In the genomic region with DNA sequence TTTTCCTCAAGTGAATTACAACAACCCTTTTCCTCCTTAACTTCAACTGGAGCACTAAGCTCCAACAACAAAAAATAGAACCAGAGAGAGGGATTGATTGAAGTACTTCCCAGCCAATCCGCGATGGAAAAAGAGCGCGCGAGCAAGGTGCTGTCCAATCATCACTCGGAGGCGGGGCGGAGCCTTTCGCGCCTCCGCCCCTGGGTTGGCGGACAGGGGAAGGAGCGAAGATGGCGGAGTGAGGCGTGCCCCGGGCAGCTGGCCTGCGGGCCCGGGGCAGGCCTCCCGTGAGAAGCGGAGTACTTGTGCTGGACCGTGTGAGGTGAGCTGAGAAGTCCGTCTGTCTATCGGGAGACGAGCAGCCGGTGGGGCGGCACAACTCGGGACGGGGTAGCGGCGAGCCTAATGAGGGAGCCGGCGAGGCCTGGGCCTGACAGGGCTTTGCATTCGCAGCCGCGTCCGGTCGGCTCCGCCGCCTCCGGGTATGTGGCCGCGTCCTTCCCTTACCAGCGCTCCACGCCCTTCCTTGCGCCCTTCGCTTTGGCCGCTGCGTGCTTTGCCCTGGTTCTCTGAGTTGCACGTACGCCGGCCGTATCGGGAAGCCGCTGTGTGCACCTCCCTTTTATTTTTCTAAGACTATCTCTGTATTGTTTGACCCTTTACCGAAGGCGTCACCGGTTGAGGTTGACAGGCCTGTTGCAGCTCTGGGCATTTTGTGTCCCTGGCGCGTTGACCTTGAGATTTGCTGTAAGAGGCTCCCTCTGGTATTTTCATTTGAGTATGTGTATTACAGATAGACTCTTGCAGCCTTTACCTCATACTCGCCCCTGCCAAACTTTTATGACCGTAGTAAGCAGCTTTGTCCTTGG, we compare ENCODE assay signal across 8 mouse cellular contexts. TPM values are rescaled to one million over a fixed set of nuclear protein-coding genes. Genes with fewer than 3 reads are reported as not detected.
DNase-seq lines count a peak whose midpoint lies in the region; ATAC-seq and TF ChIP-seq lines count a peak whose summit lies in the region.

No protein-coding gene starts in this region.

- TF ChIP-seq CTCF in G1E (IDR thresholded peaks at IDR 0.05; ENCODE audit: low read depth, low read length), result no peak
- 0 out of 2 replicates have a peak, but pooled peaks have one; percentile 15 for TF ChIP-seq CTCF in layer of hippocampus, adult 2 months (conservative IDR thresholded peaks at IDR 0.05)
- TF ChIP-seq CTCF in lung, embryonic 14.5 days (IDR thresholded peaks at IDR 0.05; ENCODE audit: low read depth), result no peak
- TF ChIP-seq CTCF in olfactory bulb, adult 2 months (IDR thresholded peaks at IDR 0.05; ENCODE audit: insufficient read depth, low read depth, low read length), result no peak
- peak; percentile 11; the same call in 1 of the 2 replicates for TF ChIP-seq CTCF in thymus, adult 2 months (IDR thresholded peaks at IDR 0.05; ENCODE audit: borderline replicate concordance, control insufficient read depth, extremely low read depth, insufficient read depth, low read length, poor library complexity)

- under 1% methylated on average over 57 of the region's 61 CpGs for WGBS in forebrain, embryonic 16.5 days
- WGBS in lung, embryonic 14.5 days, result under 1% methylated on average over 61 of the region's 61 CpGs
- under 1% methylated on average over 61 of the region's 61 CpGs for WGBS in olfactory bulb, adult 2 months
- under 1% methylated on average over 61 of the region's 61 CpGs for WGBS in thymus, adult 2 months

- intact Hi-C loops in heart, postnatal 36 days (cut with DNase I), result loop anchor here (5.0 kb wide), 1 partner anchor 117 kb away; the partner anchor contains the start of gene Ino80

- H3K4me1 ChIP-seq in G1E (ENCODE audit: insufficient read depth, low read depth, low read length), result peaks cover 25% of the 10 kb centered on the region
- H3K4me1 ChIP-seq in forebrain, embryonic 16.5 days (replicated peaks; ENCODE audit: control insufficient read depth, insufficient read depth, low read length), result peaks cover 37% of the 10 kb centered on the region
- no peaks in the 10 kb centered on the region for H3K4me1 ChIP-seq in lung, embryonic 14.5 days (ENCODE audit: insufficient read depth)
- peaks cover 6% of the 10 kb centered on the region; the same call in 1 of the 2 replicates for H3K4me1 ChIP-seq in olfactory bulb, adult 2 months (ENCODE audit: control insufficient read depth, insufficient read depth, low read length)
- no peaks in the 10 kb centered on the region for H3K4me1 ChIP-seq in thymus, adult 2 months (replicated peaks; ENCODE audit: control insufficient read depth, insufficient read depth, low read length)

- TF ChIP-seq POLR2A in olfactory bulb, adult 2 months (IDR thresholded peaks at IDR 0.05; ENCODE audit: insufficient read depth, low read depth, low read length), result peak; percentile 91
- TF ChIP-seq POLR2A in thymus, adult 2 months (IDR thresholded peaks at IDR 0.05; ENCODE audit: control insufficient read depth, extremely low read depth, insufficient read depth, low read length, poor library complexity), result peak; percentile 90

- H3K36me3 ChIP-seq in G1E (replicated peaks), result peaks cover 30% of the 10 kb centered on the region
- H3K36me3 ChIP-seq in forebrain, embryonic 16.5 days (ENCODE audit: control insufficient read depth, insufficient read depth), result peaks cover 5% of the 10 kb centered on the region
- H3K36me3 ChIP-seq in lung, embryonic 14.5 days (ENCODE audit: insufficient read depth), result peaks cover 33% of the 10 kb centered on the region
- peaks cover 20% of the 10 kb centered on the region for H3K36me3 ChIP-seq in thymus, adult 2 months (ENCODE audit: control insufficient read depth, insufficient read depth, low read length)

- H3K9ac ChIP-seq in forebrain, embryonic 16.5 days (replicated peaks; ENCODE audit: low read depth, low read length), result peak overlapping the region; percentile 98
- H3K9ac ChIP-seq in lung, embryonic 14.5 days, result peak overlapping the region; percentile 95

- ATAC-seq in G1E (ENCODE audit: extremely low read depth, insufficient number of reproducible peaks, low FRiP score, poor library complexity, severe bottlenecking), result peak; percentile 98
- ATAC-seq in forebrain, embryonic 16.5 days, result peak; percentile 98
- ATAC-seq in lung, embryonic 14.5 days (ENCODE audit: insufficient read depth), result peak; percentile 99

- no peaks in the 10 kb centered on the region for H3K27me3 ChIP-seq in G1E (ENCODE audit: insufficient read depth, low read length)
- no peaks in the 10 kb centered on the region for H3K27me3 ChIP-seq in forebrain, embryonic 16.5 days (replicated peaks; ENCODE audit: control insufficient read depth, insufficient read depth, low read length)
- no peaks in the 10 kb centered on the region for H3K27me3 ChIP-seq in lung, embryonic 14.5 days (ENCODE audit: insufficient read depth, low read length)
- no peaks in the 10 kb centered on the region for H3K27me3 ChIP-seq in thymus, adult 2 months (ENCODE audit: control insufficient read depth, insufficient read depth, low read length)

- peak overlapping the region; percentile 81 for H3K27ac ChIP-seq in forebrain, embryonic 16.5 days (ENCODE audit: low read length)
- peak overlapping the region; percentile 96 for H3K27ac ChIP-seq in layer of hippocampus, adult 2 months
- peak overlapping the region; percentile 93 for H3K27ac ChIP-seq in lung, embryonic 14.5 days (ENCODE audit: low read depth)
- peak overlapping the region; percentile 86 for H3K27ac ChIP-seq in olfactory bulb, adult 2 months (ENCODE audit: insufficient read depth, low read depth, low read length)
- H3K27ac ChIP-seq in thymus, adult 2 months (ENCODE audit: control insufficient read depth, insufficient read depth, low read length), result no peak overlapping the region

- DNase-seq in G1E (ENCODE audit: low spot score), result peak; percentile 84
- DNase-seq in cerebellum, adult 18-20 months, result peak; percentile 97
- DNase-seq in heart, postnatal 36 days, result peak; percentile 95 to 96
- DNase-seq in layer of hippocampus, adult 2 months (ENCODE audit: low spot score in 2 of 2), result peak; percentile 95 to 96
- DNase-seq in lung, embryonic 14.5 days, result peak; percentile 100
- peak; percentile 96 for DNase-seq in thymus, adult 2 months

- no peaks in the 10 kb centered on the region for H3K9me3 ChIP-seq in G1E (replicated peaks)
- no peaks in the 10 kb centered on the region for H3K9me3 ChIP-seq in forebrain, embryonic 16.5 days (ENCODE audit: control insufficient read depth, low read length)
- no peaks in the 10 kb centered on the region for H3K9me3 ChIP-seq in lung, embryonic 14.5 days (ENCODE audit: low read depth, low read length)

- H3K4me3 ChIP-seq in G1E (ENCODE audit: low read depth, low read length), result peak overlapping the region; percentile 99
- peak overlapping the region; percentile 98 for H3K4me3 ChIP-seq in forebrain, embryonic 16.5 days (replicated peaks; ENCODE audit: low read length)
- H3K4me3 ChIP-seq in layer of hippocampus, adult 2 months, result peak overlapping the region; percentile 78
- H3K4me3 ChIP-seq in lung, embryonic 14.5 days (ENCODE audit: low read depth, low read length), result peak overlapping the region; percentile 98
- peak overlapping the region; percentile 84 for H3K4me3 ChIP-seq in olfactory bulb, adult 2 months (ENCODE audit: insufficient read depth, low read depth, low read length)
- H3K4me3 ChIP-seq in thymus, adult 2 months (ENCODE audit: control insufficient read depth, insufficient read depth, low read length), result peak overlapping the region; percentile 97

- H3K4me2 ChIP-seq in forebrain, embryonic 16.5 days (ENCODE audit: low read length), result peak overlapping the region; percentile 77
- peak overlapping the region; percentile 76 for H3K4me2 ChIP-seq in lung, embryonic 14.5 days

RNA-seq across cellular contexts. Expression of gene Nusap1, which starts 23.8 kb away (rescaled TPM):
- total RNA-seq in G1E (2014; fragmentation: Nextera tagmentation) (128 and 138 TPM in 2 replicates), G1E (2017) (51.6 and 54.7 TPM in 2 replicates)
- polyA plus RNA-seq in G1E (2012), result 1.8 and 2.2 TPM in 2 replicates
- polyA plus RNA-seq in forebrain, embryonic 16.5 days (2015; fragmentation: Nextera tagmentation; extraction: Ambion mirVana), result 29.6 and 35.9 TPM in 2 replicates
- total RNA-seq in heart, postnatal 36 days (2021), result 1 to 10 TPM; 1.7 TPM
- total RNA-seq in layer of hippocampus, adult 2 months (2021), result under 1 TPM; 0.88 to 0.97 TPM
- 83.9 and 84.5 TPM in 2 replicates for polyA plus RNA-seq in lung, embryonic 14.5 days (2014; fragmentation: Nextera tagmentation; extraction: Ambion mirVana)
- polyA plus RNA-seq in olfactory bulb, adult 2 months (2012; ENCODE audit: insufficient read depth, insufficient read length, low replicate concordance, missing spikeins), result not detected in 2 replicates
- polyA plus RNA-seq in thymus, adult 2 months (2012; rRNA removed), result 11.1 and 13.5 TPM in 2 replicates

RNA-seq across cellular contexts. Expression of gene Oip5, which starts 23.9 kb away (rescaled TPM):
- total RNA-seq in G1E (2014; fragmentation: Nextera tagmentation) (40.8 and 42.6 TPM in 2 replicates), G1E (2017) (37.2 and 44.1 TPM in 2 replicates)
- 20.0 and 26.5 TPM in 2 replicates for polyA plus RNA-seq in G1E (2012)
- polyA plus RNA-seq in forebrain, embryonic 16.5 days (2015; fragmentation: Nextera tagmentation; extraction: Ambion mirVana), result 10.3 and 12.0 TPM in 2 replicates
- total RNA-seq in heart, postnatal 36 days (2021), result under 1 TPM; 0.24 to 0.56 TPM
- under 1 TPM; 0.91 to 0.92 TPM for total RNA-seq in layer of hippocampus, adult 2 months (2021)
- 25.3 and 27.8 TPM in 2 replicates for polyA plus RNA-seq in lung, embryonic 14.5 days (2014; fragmentation: Nextera tagmentation; extraction: Ambion mirVana)
- polyA plus RNA-seq in olfactory bulb, adult 2 months (2012; ENCODE audit: insufficient read depth, insufficient read length, low replicate concordance, missing spikeins), result not detected in 2 replicates
- 21.8 and 30.0 TPM in 2 replicates for polyA plus RNA-seq in thymus, adult 2 months (2012; rRNA removed)

RNA-seq across cellular contexts. Expression of gene Chp1, which starts 46.9 kb away (rescaled TPM):
- total RNA-seq in G1E (2014; fragmentation: Nextera tagmentation) (84.1 and 108 TPM in 2 replicates), G1E (2017) (72.4 and 77.2 TPM in 2 replicates)
- 15.6 and 17.3 TPM in 2 replicates for polyA plus RNA-seq in G1E (2012)
- 78.6 and 78.8 TPM in 2 replicates for polyA plus RNA-seq in forebrain, embryonic 16.5 days (2015; fragmentation: Nextera tagmentation; extraction: Ambion mirVana)
- total RNA-seq in heart, postnatal 36 days (2021), result 10 to 100 TPM; 92.1 to 94.7 TPM
- 100 to 1,000 TPM; 155 to 157 TPM for total RNA-seq in layer of hippocampus, adult 2 months (2021)
- 57.3 and 58.9 TPM in 2 replicates for polyA plus RNA-seq in lung, embryonic 14.5 days (2014; fragmentation: Nextera tagmentation; extraction: Ambion mirVana)
- polyA plus RNA-seq in olfactory bulb, adult 2 months (2012; ENCODE audit: insufficient read depth, insufficient read length, low replicate concordance, missing spikeins), result not detected in 2 replicates
- polyA plus RNA-seq in thymus, adult 2 months (2012; rRNA removed), result 78.5 and 86.2 TPM in 2 replicates

RNA-seq across cellular contexts. Expression of gene Exd1, which starts 46.9 kb away (rescaled TPM):
- total RNA-seq in G1E (2014; fragmentation: Nextera tagmentation) (2.3 and 4.6 TPM in 2 replicates), G1E (2017) (1.4 and 2.2 TPM in 2 replicates)
- 0.21 and 0.23 TPM in 2 replicates for polyA plus RNA-seq in G1E (2012)
- polyA plus RNA-seq in forebrain, embryonic 16.5 days (2015; fragmentation: Nextera tagmentation; extraction: Ambion mirVana), result 1.1 and 1.6 TPM in 2 replicates
- total RNA-seq in heart, postnatal 36 days (2021), result under 1 TPM; 0.06 to 0.11 TPM
- 1 to 10 TPM in 1 of 2 experiments, under 1 TPM in 1; 0.49 to 1.3 TPM for total RNA-seq in layer of hippocampus, adult 2 months (2021)
- polyA plus RNA-seq in lung, embryonic 14.5 days (2014; fragmentation: Nextera tagmentation; extraction: Ambion mirVana), result 0.17 and 0.51 TPM in 2 replicates
- not detected in 2 replicates for polyA plus RNA-seq in olfactory bulb, adult 2 months (2012; ENCODE audit: insufficient read depth, insufficient read length, low replicate concordance, missing spikeins)
- polyA plus RNA-seq in thymus, adult 2 months (2012; rRNA removed), result 0.08 and 0.15 TPM in 2 replicates

Comparison
In these comparisons a context has a peak if more than half of its experiments do, and no peak if none do; other contexts are left out.
1. CTCF ChIP-seq: peak in layer of hippocampus, adult 2 months (single experiment) and thymus, adult 2 months (single experiment); none in G1E (single experiment), lung, embryonic 14.5 days (single experiment) and olfactory bulb, adult 2 months (single experiment).
2. RNA of gene Oip5, which starts 23.9 kb away (polyA plus RNA-seq): 25.3 to 27.8 TPM in lung, embryonic 14.5 days, 20.0 to 26.5 TPM in G1E, 21.8 to 30.0 TPM in thymus, adult 2 months and 10.3 to 12.0 TPM in forebrain, embryonic 16.5 days; not detected in olfactory bulb, adult 2 months; every median in the first group is over 10 times any median in the second.
3. Peak in every context shown above with its lines, with median percentiles within 50 percentile points of each other: ATAC-seq, DNase-seq and H3K4me3 ChIP-seq.